Mouse (Mus musculus): ENCODE results near the gene Ago3.
A peak's percentile ranks its signal among the peaks of the same experiment; 100 is the strongest.

GRCm38 (mm10) chr4:126309922-126310309 is 119.4 kb downstream of the Ago3 start:
- TF ChIP-seq POLR2A (IDR thresholded peaks at IDR 0.05; ENCODE audit: control insufficient read depth in 1 of 2, insufficient read depth in 1 of 2, low read depth in 1 of 2, low read length in 2 of 2, poor library complexity in 1 of 2) (no peak), TBP (IDR thresholded peaks at IDR 0.05; ENCODE audit: low read depth, low read length) (no peak), GABPA (IDR thresholded peaks at IDR 0.05; ENCODE audit: low read depth, low read length) (no peak), MAX (IDR thresholded peaks at IDR 0.05; ENCODE audit: low read length) (no peak), JUND (IDR thresholded peaks at IDR 0.05; ENCODE audit: low read depth, low read length) (no peak), CTCF (IDR thresholded peaks at IDR 0.05 in 2 of 3, conservative IDR thresholded peaks at IDR 0.05 in 1 of 3; ENCODE audit: control insufficient read depth in 1 of 3, insufficient read depth in 1 of 3, low read depth in 2 of 3, low read length in 3 of 3, poor library complexity in 1 of 3, severe bottlenecking in 1 of 3) (peak; percentile 87 to 94 (median 91)), ZC3H11A (IDR thresholded peaks at IDR 0.05; ENCODE audit: low read depth, low read length) (peak; percentile 82), EP300 (IDR thresholded peaks at IDR 0.05; ENCODE audit: low read depth in 1 of 2, low read length in 2 of 2) (no peak), SIN3A (IDR thresholded peaks at IDR 0.05; ENCODE audit: low read length) (0 out of 2 replicates have a peak, but pooled peaks have one; percentile 20), MAFK (IDR thresholded peaks at IDR 0.05; ENCODE audit: borderline replicate concordance, low read depth, low read length) (no peak), UBTF (IDR thresholded peaks at IDR 0.05; ENCODE audit: borderline replicate concordance, insufficient read depth, low read depth, low read length) (no peak)

Data from MEL (cell line).